Mouse (Mus musculus): ENCODE measurements around the gene Arid1b.

Arid1b gene

DNA sequence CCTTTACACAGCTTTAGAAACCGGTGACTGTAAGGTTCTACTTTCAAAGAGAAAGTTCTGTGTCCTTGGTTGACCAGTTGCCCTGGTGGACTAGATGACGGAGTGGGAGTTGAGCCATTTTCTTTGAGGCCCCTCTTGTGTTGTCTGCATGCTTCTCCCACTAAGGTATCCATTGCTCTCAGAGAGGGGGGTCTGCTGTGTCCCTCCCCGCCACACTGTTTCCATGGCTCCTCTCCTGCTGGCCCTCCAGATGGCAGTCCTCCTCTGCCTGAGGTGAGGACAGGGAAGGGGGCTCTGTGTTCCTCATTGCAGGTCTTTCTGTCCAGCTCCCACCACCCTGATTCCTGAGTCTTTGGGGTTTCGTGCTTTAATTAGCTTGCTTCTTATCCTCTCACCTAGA is 62.5 kb downstream of the Arid1b start:
- no peak for DNase-seq (ENCODE audit: extremely low spot score)

DNA sequence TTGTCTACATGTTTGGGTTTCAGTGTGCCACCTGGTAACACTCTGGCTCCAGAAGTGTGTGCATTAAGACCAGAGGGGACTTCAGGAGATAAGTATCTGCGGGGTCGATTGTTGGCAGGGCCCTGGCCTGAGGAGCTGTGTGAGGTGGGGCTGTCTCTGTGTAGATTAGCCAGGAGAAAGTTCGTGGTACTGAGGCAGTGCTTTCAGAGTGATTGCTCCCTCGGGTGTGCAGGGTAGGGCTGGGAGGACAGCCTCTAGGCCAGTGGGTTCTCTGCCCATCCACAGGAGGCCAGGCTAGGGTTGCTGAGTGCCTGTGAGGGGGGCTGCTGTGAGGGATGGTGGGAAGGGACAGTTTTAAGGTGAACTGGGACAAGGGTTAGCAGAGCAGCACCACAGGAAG is 63.2 kb downstream of the Arid1b start:
- no peak for DNase-seq (ENCODE audit: extremely low spot score)

GRCm38 (mm10) chr17:5057944-5058720 is 64.0 kb downstream of the Arid1b start:
- peak; percentile 48 for DNase-seq (ENCODE audit: extremely low spot score)

- DNase-seq (ENCODE audit: extremely low spot score): no peak
Observed at GRCm38 (mm10) chr17:5059092-5059601, 65.0 kb downstream of the Arid1b start.

GRCm38 (mm10) chr17:5060515-5061084 is 66.5 kb downstream of the Arid1b start:
- DNase-seq (ENCODE audit: extremely low spot score): no peak

GRCm38 (mm10) chr17:5061183-5061582 is 67.1 kb downstream of the Arid1b start:
- no peak for DNase-seq (ENCODE audit: extremely low spot score)

GRCm38 (mm10) chr17:5061593-5061992 is 67.5 kb downstream of the Arid1b start:
- no peak for DNase-seq (ENCODE audit: extremely low spot score)

GRCm38 (mm10) chr17:5063471-5064176 is 69.5 kb downstream of the Arid1b start:
- DNase-seq (ENCODE audit: extremely low spot score): no peak

GRCm38 (mm10) chr17:5064777-5065176 is 70.6 kb downstream of the Arid1b start:
- no peak for DNase-seq (ENCODE audit: extremely low spot score)

DNA sequence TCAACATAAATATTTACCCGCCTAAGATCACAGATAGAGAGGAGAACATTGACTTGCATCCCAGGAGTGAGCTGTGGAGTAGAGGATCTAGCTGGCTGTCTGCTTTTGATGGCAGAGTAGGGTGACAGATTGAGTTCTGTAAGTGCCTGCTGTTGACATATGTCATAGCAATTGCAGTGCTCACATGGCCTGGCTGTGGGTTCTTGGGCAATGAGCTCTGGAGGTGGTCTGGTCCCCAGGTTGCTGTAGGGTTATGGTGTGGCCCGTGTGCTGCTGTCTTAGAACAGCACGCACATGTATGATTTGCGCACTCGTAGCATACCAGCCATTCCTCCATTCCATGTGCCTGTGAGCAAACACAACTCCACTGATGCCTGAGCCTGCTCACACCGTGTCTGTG is 71.1 kb downstream of the Arid1b start:
- DNase-seq (ENCODE audit: extremely low spot score): no peak

DNA sequence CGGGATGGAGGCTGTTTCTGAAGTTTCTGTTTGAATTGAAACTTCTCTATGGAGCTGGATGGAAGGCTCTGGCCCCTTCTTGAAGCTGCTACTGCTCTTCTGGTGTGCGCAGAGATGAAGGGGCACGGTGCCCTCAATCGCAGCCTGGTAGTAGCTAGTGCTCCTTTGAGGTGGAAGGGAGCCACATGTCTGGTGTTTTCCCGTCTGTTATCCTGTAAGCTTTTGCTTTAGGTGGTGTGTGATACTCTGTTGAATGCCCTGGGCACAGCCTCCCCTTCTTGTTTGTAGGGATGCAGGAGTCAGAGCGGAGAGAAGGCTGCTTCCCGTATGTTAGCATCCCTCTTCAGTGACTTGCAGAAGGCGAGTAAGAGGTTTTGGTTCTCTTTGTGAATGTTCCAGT is 72.7 kb downstream of the Arid1b start:
- DNase-seq (ENCODE audit: extremely low spot score): no peak

- no peak for DNase-seq (ENCODE audit: extremely low spot score)
Observed at GRCm38 (mm10) chr17:5067264-5067663, 73.1 kb downstream of the Arid1b start.

DNA sequence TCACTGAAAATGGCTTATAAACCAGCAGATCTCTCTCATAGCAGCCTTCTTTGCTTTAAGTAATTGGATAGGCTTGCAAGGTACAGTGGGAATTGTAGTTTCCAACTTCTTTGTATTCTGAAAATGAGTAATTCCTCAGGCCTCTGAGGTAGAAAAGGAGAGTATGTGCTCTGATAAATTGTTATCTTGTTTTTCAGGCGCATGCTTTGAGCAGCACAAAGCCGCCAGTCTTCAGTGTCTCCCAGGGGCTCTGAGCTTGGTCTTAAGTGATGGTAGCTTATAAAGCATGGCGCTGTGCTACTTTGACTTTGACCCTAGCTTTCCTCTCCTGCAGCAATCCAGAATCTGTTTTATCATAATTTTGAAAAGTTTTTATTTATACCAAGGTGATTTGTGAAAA is 76.3 kb downstream of the Arid1b start:
- DNase-seq (ENCODE audit: extremely low spot score): no peak

- no peak for DNase-seq (ENCODE audit: extremely low spot score)
Observed at GRCm38 (mm10) chr17:5072539-5072938, 78.4 kb downstream of the Arid1b start.

- no peak for DNase-seq (ENCODE audit: extremely low spot score)
Observed at GRCm38 (mm10) chr17:5074752-5075506, 80.8 kb downstream of the Arid1b start.

GRCm38 (mm10) chr17:5077996-5078395 is 83.9 kb downstream of the Arid1b start:
- no peak for DNase-seq (ENCODE audit: extremely low spot score)

DNA sequence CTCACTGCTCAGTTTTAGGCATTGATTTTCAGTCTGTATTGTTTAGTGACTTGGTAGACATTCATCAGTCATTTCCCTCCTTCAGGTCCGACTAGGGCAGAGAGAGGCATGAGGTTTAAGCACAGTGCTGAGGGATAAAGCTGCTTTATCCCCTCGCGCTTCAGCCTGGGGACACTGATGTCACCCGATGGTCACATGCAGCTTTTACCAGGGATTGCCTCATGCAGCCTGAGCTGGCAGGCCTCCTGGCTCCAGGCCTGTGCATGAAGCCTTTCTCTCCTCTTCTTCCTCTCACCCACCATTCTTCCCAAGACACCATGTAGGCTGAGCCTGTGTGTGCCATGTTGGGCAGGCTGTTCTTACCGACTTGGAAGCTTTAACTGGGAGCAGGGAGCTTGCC is 84.4 kb downstream of the Arid1b start:
- DNase-seq (ENCODE audit: extremely low spot score): no peak

- DNase-seq (ENCODE audit: extremely low spot score): no peak
Observed at GRCm38 (mm10) chr17:5080884-5081419, 86.8 kb downstream of the Arid1b start.

- no peak for DNase-seq (ENCODE audit: extremely low spot score)
Observed at GRCm38 (mm10) chr17:5082274-5082673, 88.1 kb downstream of the Arid1b start.

DNA sequence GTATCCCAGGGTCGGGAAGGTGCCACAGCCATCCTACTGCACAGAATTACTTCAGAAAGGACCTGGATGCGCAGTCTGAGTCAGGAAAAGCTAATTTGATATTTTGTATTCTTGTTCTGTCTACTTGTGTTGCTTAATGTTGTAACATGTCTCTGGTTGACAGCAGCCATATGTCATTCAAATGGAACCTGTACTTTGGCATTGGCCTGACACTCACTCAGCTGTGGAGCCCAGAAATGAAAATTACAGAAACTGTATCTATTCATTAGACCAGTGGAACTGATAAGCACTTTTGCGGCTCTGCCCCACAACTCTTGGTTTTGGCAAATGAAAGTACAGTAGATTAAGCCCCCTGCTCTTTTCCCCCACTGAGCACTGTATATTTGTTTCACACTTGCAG is 89.4 kb downstream of the Arid1b start:
- no peak for DNase-seq (ENCODE audit: extremely low spot score)

DNA sequence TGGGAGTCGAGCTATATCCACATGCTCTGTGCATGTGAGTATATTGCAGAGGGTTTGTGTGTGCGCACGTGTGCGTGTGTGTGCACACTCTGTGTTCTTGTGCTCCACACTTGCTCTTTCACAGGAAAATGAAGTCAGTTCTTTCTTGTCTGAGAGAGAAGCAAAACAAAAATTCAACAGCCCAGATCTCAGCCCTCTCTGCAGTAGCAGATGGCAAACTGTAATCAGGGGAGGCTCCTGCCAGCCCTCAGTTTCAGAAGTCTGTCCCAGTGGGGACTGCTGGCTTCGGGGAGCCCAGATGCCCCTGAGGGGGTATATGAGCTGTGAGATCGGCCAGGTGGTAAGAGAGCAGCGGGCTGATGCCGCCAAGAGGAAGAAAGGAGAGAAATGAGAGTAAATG is 90.0 kb downstream of the Arid1b start:
- no peak for DNase-seq (ENCODE audit: extremely low spot score)

GRCm38 (mm10) chr17:5085004-5085403 is 90.9 kb downstream of the Arid1b start:
- DNase-seq (ENCODE audit: extremely low spot score): no peak
